Mouse (Mus musculus) neural tube, embryonic 11.5 days (tissue): ENCODE measurements around the gene Prkci. TPM values are rescaled to one million over a fixed set of nuclear protein-coding genes. Genes with fewer than 3 reads are reported as not detected.

Experiments
- ATAC-seq: fragments of 200-750 bp; cut with Nextera tagmentation; 2 replicates; pipeline ENCODE4 v1.8.0; 2017; ENCODE audit warnings: moderate number of reproducible peaks, mild to moderate bottlenecking, moderate TSS enrichment, moderate library complexity; ENCODE audit not compliant: insufficient read depth, low FRiP score, low TSS enrichment
- DNase-seq: peaks from one replicate; pipeline ENCODE4 v3.0.0-alpha.2; 2015; ENCODE audit warnings: low spot score
- H3K27ac ChIP-seq: fragments of 300-500 bp; sonication (generic); 2 replicates; pipeline ENCODE4 v1.5.1; 2014; ENCODE audit warnings: low read depth, mild to moderate bottlenecking, low read length
- H3K27me3 ChIP-seq: fragments of 300-500 bp; sonication (generic); 2 replicates; pipeline ENCODE4 v1.6.1; 2014; ENCODE audit warnings: mild to moderate bottlenecking, low read length, mixed read lengths; ENCODE audit not compliant: control insufficient read depth, insufficient read depth
- H3K36me3 ChIP-seq: fragments of 300-500 bp; sonication (generic); 2 replicates; pipeline ENCODE4 v1.6.1; 2014; ENCODE audit warnings: mild to moderate bottlenecking, low read length, moderate library complexity, mixed read lengths; ENCODE audit not compliant: control insufficient read depth, insufficient read depth
- H3K4me1 ChIP-seq: fragments of 300-500 bp; sonication (generic); 2 replicates; pipeline ENCODE4 v1.6.1; 2014; ENCODE audit warnings: low read length, mixed read lengths; ENCODE audit not compliant: control insufficient read depth, insufficient read depth
- H3K4me2 ChIP-seq: fragments of 300-500 bp; sonication (generic); 2 replicates; pipeline ENCODE4 v1.6.1; 2014; ENCODE audit warnings: low read depth, mild to moderate bottlenecking, moderate library complexity
- H3K4me3 ChIP-seq: fragments of 300-500 bp; sonication (generic); 2 replicates; pipeline ENCODE4 v1.5.1; 2014; ENCODE audit warnings: low read depth, low read length
- H3K9ac ChIP-seq: fragments of 300-500 bp; sonication (generic); 2 replicates; pipeline ENCODE4 v1.6.1; 2014; ENCODE audit warnings: mild to moderate bottlenecking, low read length
- H3K9me3 ChIP-seq: fragments of 300-500 bp; sonication (generic); 2 replicates; pipeline ENCODE4 v1.6.1; 2016; ENCODE audit warnings: low read length; ENCODE audit not compliant: control insufficient read depth
- WGBS: fragments of 180-500 bp; shearing (Covaris S2); extraction: QIAGEN DNeasy Blood & Tissue Kit; methylation state at CpG from one replicate; pipeline ENCODE4 v1.1.7; 2014; 5-methylcytosine and 5-hydroxymethylcytosine counted together
- polyA plus RNA-seq: library from polyadenylated mRNA; unstranded; fragments of >200 nt; fragmentation: Nextera tagmentation; extraction: Ambion mirVana; gene quantifications from 2 replicates; pipeline ENCODE4 v1.2.1, GENCODE M21; 2014

The Prkci gene
- polyA plus RNA-seq, 1 experiment from 2014 or later = 47.8 TPM

DNA sequence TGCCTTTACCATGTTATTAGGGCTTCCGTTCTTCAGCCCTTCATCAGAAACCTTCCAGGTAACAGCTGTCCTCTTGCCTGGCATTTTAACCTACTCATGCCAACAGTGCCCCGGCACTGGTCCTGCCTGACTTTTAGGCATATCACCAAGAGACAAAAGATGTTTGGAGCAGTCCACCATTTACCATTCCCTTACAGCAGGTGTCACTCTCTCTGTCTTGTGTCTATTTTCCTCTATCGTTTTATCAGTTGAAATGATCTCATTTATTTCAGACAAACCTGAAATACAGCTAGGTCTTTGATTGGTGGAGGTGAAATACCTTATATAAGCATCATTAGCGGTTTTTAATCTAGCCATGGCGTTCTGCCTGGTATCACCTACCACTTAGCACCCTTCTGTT is 53.5 kb downstream of the Prkci start:
- 93% methylated on average over 5 of the region's 5 CpGs for WGBS
- Histone ChIP-seq H3K27me3 (no peaks in the 10 kb centered on the region), H3K36me3 (no peaks in the 10 kb centered on the region), H3K9me3 (no peaks in the 10 kb centered on the region), H3K4me1 (no peaks in the 10 kb centered on the region), H3K27ac (no peak overlapping the region), H3K9ac (no peak overlapping the region), H3K4me3 (no peak overlapping the region), H3K4me2 (no peak overlapping the region)
- DNase-seq = no peak
- ATAC-seq = no peak

DNA sequence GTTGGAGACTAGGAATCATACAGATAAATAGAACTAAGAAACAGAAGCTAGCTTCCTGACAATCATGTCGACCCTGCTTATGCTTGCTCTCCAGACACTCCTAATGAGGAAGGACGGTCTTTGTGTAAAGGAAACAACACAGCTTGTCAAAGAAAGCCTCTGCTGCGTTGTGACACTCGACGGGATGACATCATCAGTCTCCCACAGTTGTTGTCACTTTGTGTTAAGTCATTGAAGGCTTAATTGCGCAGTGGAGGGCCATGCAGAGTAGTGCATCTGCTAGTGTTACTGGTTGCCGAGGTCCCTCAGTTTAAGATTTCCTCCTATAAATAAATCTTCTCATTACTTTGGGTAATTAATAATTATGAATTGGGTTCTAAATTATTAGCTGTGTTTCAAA is 54.8 kb downstream of the Prkci start:
- no peaks in the 10 kb centered on the region for H3K36me3 ChIP-seq
- H3K9ac ChIP-seq = no peak overlapping the region
- H3K27me3 ChIP-seq = no peaks in the 10 kb centered on the region
- H3K9me3 ChIP-seq = no peaks in the 10 kb centered on the region
- no peak overlapping the region for H3K4me3 ChIP-seq
- 86% methylated on average over 7 of the region's 7 CpGs for WGBS
- ATAC-seq (no peak), DNase-seq (no peak)
- no peaks in the 10 kb centered on the region for H3K4me1 ChIP-seq
- H3K4me2 ChIP-seq = no peak overlapping the region
- H3K27ac ChIP-seq = no peak overlapping the region

DNA sequence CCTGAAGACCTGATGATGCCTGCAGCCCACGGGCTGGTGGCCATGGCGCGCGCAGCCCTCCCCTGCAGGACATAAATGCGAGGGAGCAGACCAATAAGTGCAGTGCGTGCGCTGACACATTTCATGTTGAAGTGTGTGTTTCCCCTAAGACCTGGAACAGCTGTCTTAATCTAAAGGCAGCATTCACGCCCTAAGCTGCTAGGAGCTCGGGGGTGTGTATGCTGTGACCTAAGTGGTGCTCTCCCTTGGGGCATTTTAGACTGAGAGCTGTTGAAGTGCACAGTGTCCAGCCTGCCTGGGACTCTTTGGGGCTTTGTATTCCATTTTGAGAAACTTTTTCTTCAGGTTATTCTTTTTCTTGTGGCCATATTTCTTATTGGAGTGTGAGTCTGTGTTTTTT is 56.2 kb downstream of the Prkci start:
- no peak for DNase-seq
- H3K9me3 ChIP-seq = no peaks in the 10 kb centered on the region
- ATAC-seq = no peak
- H3K36me3 ChIP-seq = no peaks in the 10 kb centered on the region
- WGBS = 84% methylated on average over 9 of the region's 9 CpGs
- H3K27me3 ChIP-seq = no peaks in the 10 kb centered on the region
- no peak overlapping the region for H3K27ac ChIP-seq
- no peak overlapping the region for H3K9ac ChIP-seq
- no peaks in the 10 kb centered on the region for H3K4me1 ChIP-seq
- no peak overlapping the region for H3K4me3 ChIP-seq
- H3K4me2 ChIP-seq = no peak overlapping the region

DNA sequence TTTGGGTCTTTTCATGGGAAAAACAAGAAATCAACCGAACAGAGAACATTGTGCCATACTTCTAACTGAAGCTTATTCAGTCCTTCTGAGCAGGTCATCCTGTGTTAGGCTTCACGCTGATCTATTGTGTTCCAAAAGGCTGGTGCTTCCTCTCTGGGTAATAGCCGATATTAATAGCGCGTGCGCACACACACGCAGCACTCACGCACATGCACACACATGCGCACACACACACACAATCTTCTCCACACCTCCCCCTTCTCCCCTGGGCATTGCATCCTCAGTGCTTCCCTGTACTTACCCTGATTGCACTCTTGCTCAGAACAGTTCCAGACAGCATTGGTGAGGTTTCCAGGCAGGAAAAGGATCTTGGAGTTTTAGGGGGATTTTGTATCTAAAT is 57.6 kb downstream of the Prkci start:
- H3K9ac ChIP-seq = no peak overlapping the region
- DNase-seq (no peak), ATAC-seq (no peak)
- WGBS = 98% methylated on average over 9 of the region's 9 CpGs
- H3K27ac ChIP-seq = no peak overlapping the region
- no peaks in the 10 kb centered on the region for H3K4me1 ChIP-seq
- no peak overlapping the region for H3K4me3 ChIP-seq
- H3K4me2 ChIP-seq = no peak overlapping the region
- no peaks in the 10 kb centered on the region for H3K27me3 ChIP-seq
- no peaks in the 10 kb centered on the region for H3K36me3 ChIP-seq
- H3K9me3 ChIP-seq = no peaks in the 10 kb centered on the region

DNA sequence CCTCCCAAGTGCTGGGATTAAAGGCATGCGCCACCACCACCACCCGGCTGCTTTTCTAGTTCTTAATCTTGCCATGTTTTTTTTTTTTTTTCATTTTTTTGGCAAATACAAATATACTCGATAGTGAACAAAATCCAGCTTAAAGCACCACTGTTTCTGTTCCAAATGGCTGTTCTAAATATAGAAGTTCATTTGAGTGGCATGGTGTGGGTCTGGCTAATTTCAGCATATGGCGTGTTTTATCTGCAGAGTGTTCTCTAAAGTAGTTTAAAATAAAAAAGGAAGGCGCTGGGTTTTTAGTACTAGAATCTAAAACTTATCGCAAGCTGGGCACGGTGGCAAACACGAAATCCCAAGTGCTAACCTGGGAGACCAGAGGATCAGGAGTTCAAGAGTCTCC is 59.3 kb downstream of the Prkci start:
- Histone ChIP-seq H3K4me1 (no peaks in the 10 kb centered on the region), H3K9ac (no peak overlapping the region), H3K27me3 (no peaks in the 10 kb centered on the region), H3K36me3 (no peaks in the 10 kb centered on the region), H3K9me3 (no peaks in the 10 kb centered on the region), H3K4me3 (no peak overlapping the region), H3K27ac (no peak overlapping the region), H3K4me2 (no peak overlapping the region)
- ATAC-seq (no peak), DNase-seq (no peak)
- WGBS = 97% methylated on average over 8 of the region's 8 CpGs

GRCm38 (mm10) chr3:31056047-31056650 is 60.6 kb downstream of the Prkci start:
- H3K4me1 ChIP-seq = no peaks in the 10 kb centered on the region
- no peaks in the 10 kb centered on the region for H3K27me3 ChIP-seq
- peak; percentile 46; the same call in 1 of the 2 replicates for ATAC-seq
- peak overlapping the region; percentile 27 for H3K4me3 ChIP-seq
- DNase-seq = peak; percentile 61
- H3K9ac ChIP-seq = no peak overlapping the region
- no peak overlapping the region for H3K27ac ChIP-seq
- H3K4me2 ChIP-seq = peak overlapping the region; percentile 24
- 30% methylated on average over 17 of the region's 17 CpGs for whole genome bisulfite sequencing
- no peaks in the 10 kb centered on the region for H3K9me3 ChIP-seq
- no peaks in the 10 kb centered on the region for H3K36me3 ChIP-seq

GRCm38 (mm10) chr3:31056651-31057627 is 61.4 kb downstream of the Prkci start:
- H3K36me3 ChIP-seq = no peaks in the 10 kb centered on the region

GRCm38 (mm10) chr3:31060745-31061102 is 65.2 kb downstream of the Prkci start:
- DNase-seq (no peak), ATAC-seq (no peak)
- WGBS = 84% methylated on average over 8 of the region's 8 CpGs
- H3K4me2 ChIP-seq = no peak overlapping the region
- H3K9me3 ChIP-seq = no peaks in the 10 kb centered on the region
- H3K4me1 ChIP-seq = no peaks in the 10 kb centered on the region
- H3K36me3 ChIP-seq = no peaks in the 10 kb centered on the region
- no peak overlapping the region for H3K27ac ChIP-seq
- H3K27me3 ChIP-seq = no peaks in the 10 kb centered on the region
- no peak overlapping the region for H3K4me3 ChIP-seq
- no peak overlapping the region for H3K9ac ChIP-seq

More at GRCm38 (mm10) chr3:31056651-31057627, 61.4 kb downstream of the Prkci start:
- Histone ChIP-seq H3K4me1 (no peaks in the 10 kb centered on the region), H3K27ac (no peak overlapping the region), H3K9me3 (no peaks in the 10 kb centered on the region), H3K27me3 (no peaks in the 10 kb centered on the region), H3K9ac (peak overlapping the region; percentile 1; the same call in 1 of the 2 replicates), H3K4me2 (peak overlapping the region; percentile 24), H3K4me3 (peak overlapping the region; percentile 27)
- peak; percentile 91 for ATAC-seq
- peak; percentile 77 for DNase-seq
- WGBS = 5% methylated on average over 30 of the region's 30 CpGs
